Mouse (Mus musculus): ENCODE measurements around the gene Rcan1. TPM values are rescaled to one million over a fixed set of nuclear protein-coding genes. Genes with fewer than 3 reads are reported as not detected.
A peak's percentile ranks its signal among the peaks of the same experiment; 100 is the strongest.

The Rcan1 gene
- polyA plus RNA-seq, 1 experiment from 2014 or later: 19.6 TPM

GRCm38 (mm10) chr16:92461412-92461811 lies 9.3 kb downstream of the Rcan1 start:
- no peak for ATAC-seq (ENCODE audit: insufficient read depth, low FRiP score)
- no peak overlapping the region for H3K9ac ChIP-seq (ENCODE audit: low read length)
- no peaks in the 10 kb centered on the region for H3K36me3 ChIP-seq (ENCODE audit: control insufficient read depth, insufficient read depth, low read length)
- no peak overlapping the region for H3K4me3 ChIP-seq (replicated peaks; ENCODE audit: low read length)
- 62% methylated on average over 6 of the region's 6 CpGs for WGBS
- no peak overlapping the region for H3K4me2 ChIP-seq (ENCODE audit: low read depth, low read length)
- H3K9me3 ChIP-seq (replicated peaks; ENCODE audit: control insufficient read depth, low read length): no peaks in the 10 kb centered on the region
- H3K27ac ChIP-seq (ENCODE audit: low read length): no peak overlapping the region
- peaks cover 18% of the 10 kb centered on the region for H3K4me1 ChIP-seq (ENCODE audit: control insufficient read depth, insufficient read depth, low read length)
- no peaks in the 10 kb centered on the region for H3K27me3 ChIP-seq (ENCODE audit: control insufficient read depth, insufficient read depth, low read length)

DNA sequence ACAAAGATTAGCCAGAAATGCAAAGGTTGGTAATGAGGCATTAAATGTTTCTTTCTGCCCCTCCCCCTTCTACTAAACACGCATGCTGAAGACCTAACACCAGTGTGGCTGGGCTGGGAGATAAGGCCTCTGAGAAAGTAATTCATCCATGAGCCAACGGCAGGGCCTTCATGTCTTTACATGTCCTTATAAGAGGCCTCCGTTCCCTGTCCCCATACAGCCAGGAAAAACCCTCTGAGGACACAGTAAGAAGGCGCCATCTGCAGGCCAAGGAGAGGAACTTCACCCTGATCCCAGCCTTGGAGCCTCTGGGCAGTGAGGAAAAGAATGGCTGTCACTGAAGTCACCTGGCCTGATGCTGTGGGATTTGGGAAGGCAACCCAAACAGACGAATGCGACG lies 13.1 kb downstream of the Rcan1 start:
- Histone ChIP-seq H3K4me2 (ENCODE audit: low read depth, low read length) (no peak overlapping the region), H3K9me3 (replicated peaks; ENCODE audit: control insufficient read depth, low read length) (no peaks in the 10 kb centered on the region), H3K4me1 (ENCODE audit: control insufficient read depth, insufficient read depth, low read length) (no peaks in the 10 kb centered on the region), H3K27me3 (ENCODE audit: control insufficient read depth, insufficient read depth, low read length) (no peaks in the 10 kb centered on the region), H3K27ac (ENCODE audit: low read length) (no peak overlapping the region), H3K4me3 (replicated peaks; ENCODE audit: low read length) (no peak overlapping the region), H3K36me3 (ENCODE audit: control insufficient read depth, insufficient read depth, low read length) (no peaks in the 10 kb centered on the region), H3K9ac (ENCODE audit: low read length) (no peak overlapping the region)
- peak; percentile 36; the same call in 1 of the 2 replicates for ATAC-seq (ENCODE audit: insufficient read depth, low FRiP score)
- WGBS: 26% methylated on average over 7 of the region's 7 CpGs

- Histone ChIP-seq H3K4me3 (replicated peaks; ENCODE audit: low read length) (no peak overlapping the region), H3K27ac (ENCODE audit: low read length) (no peak overlapping the region)
Measured at GRCm38 (mm10) chr16:92455969-92456368, 14.7 kb downstream of the Rcan1 start.

GRCm38 (mm10) chr16:92455488-92455887 lies 15.2 kb downstream of the Rcan1 start:
- WGBS: 69% methylated on average over 8 of the region's 8 CpGs
- no peaks in the 10 kb centered on the region; the same call in 1 of the 2 replicates for H3K36me3 ChIP-seq (ENCODE audit: control insufficient read depth, insufficient read depth, low read length)

More at GRCm38 (mm10) chr16:92455969-92456368, 14.7 kb downstream of the Rcan1 start:
- Histone ChIP-seq H3K9me3 (replicated peaks; ENCODE audit: control insufficient read depth, low read length) (no peaks in the 10 kb centered on the region), H3K9ac (ENCODE audit: low read length) (no peak overlapping the region), H3K27me3 (ENCODE audit: control insufficient read depth, insufficient read depth, low read length) (no peaks in the 10 kb centered on the region), H3K4me1 (ENCODE audit: control insufficient read depth, insufficient read depth, low read length) (no peaks in the 10 kb centered on the region), H3K36me3 (ENCODE audit: control insufficient read depth, insufficient read depth, low read length) (no peaks in the 10 kb centered on the region; the same call in 1 of the 2 replicates), H3K4me2 (ENCODE audit: low read depth, low read length) (no peak overlapping the region)
- WGBS: 81% methylated on average over 5 of the region's 5 CpGs
- ATAC-seq (ENCODE audit: insufficient read depth, low FRiP score): no peak

GRCm38 (mm10) chr16:92454495-92454894 lies 16.2 kb downstream of the Rcan1 start:
- H3K9me3 ChIP-seq (replicated peaks; ENCODE audit: control insufficient read depth, low read length): no peaks in the 10 kb centered on the region
- H3K4me1 ChIP-seq (ENCODE audit: control insufficient read depth, insufficient read depth, low read length): no peaks in the 10 kb centered on the region
- H3K36me3 ChIP-seq (ENCODE audit: control insufficient read depth, insufficient read depth, low read length): no peaks in the 10 kb centered on the region; the same call in 1 of the 2 replicates
- no peak overlapping the region for H3K4me3 ChIP-seq (replicated peaks; ENCODE audit: low read length)
- no peak overlapping the region for H3K9ac ChIP-seq (ENCODE audit: low read length)
- ATAC-seq (ENCODE audit: insufficient read depth, low FRiP score): no peak
- no peak overlapping the region for H3K27ac ChIP-seq (ENCODE audit: low read length)
- H3K27me3 ChIP-seq (ENCODE audit: control insufficient read depth, insufficient read depth, low read length): no peaks in the 10 kb centered on the region
- H3K4me2 ChIP-seq (ENCODE audit: low read depth, low read length): peak overlapping the region; percentile 1; the same call in 1 of the 2 replicates
- 59% methylated on average over 18 of the region's 18 CpGs for WGBS

More at GRCm38 (mm10) chr16:92455488-92455887, 15.2 kb downstream of the Rcan1 start:
- H3K4me3 ChIP-seq (replicated peaks; ENCODE audit: low read length): no peak overlapping the region
- H3K9ac ChIP-seq (ENCODE audit: low read length): no peak overlapping the region
- H3K4me2 ChIP-seq (ENCODE audit: low read depth, low read length): no peak overlapping the region
- no peaks in the 10 kb centered on the region for H3K4me1 ChIP-seq (ENCODE audit: control insufficient read depth, insufficient read depth, low read length)
- no peaks in the 10 kb centered on the region for H3K27me3 ChIP-seq (ENCODE audit: control insufficient read depth, insufficient read depth, low read length)
- no peak overlapping the region for H3K27ac ChIP-seq (ENCODE audit: low read length)
- ATAC-seq (ENCODE audit: insufficient read depth, low FRiP score): no peak
- no peaks in the 10 kb centered on the region for H3K9me3 ChIP-seq (replicated peaks; ENCODE audit: control insufficient read depth, low read length)

DNA sequence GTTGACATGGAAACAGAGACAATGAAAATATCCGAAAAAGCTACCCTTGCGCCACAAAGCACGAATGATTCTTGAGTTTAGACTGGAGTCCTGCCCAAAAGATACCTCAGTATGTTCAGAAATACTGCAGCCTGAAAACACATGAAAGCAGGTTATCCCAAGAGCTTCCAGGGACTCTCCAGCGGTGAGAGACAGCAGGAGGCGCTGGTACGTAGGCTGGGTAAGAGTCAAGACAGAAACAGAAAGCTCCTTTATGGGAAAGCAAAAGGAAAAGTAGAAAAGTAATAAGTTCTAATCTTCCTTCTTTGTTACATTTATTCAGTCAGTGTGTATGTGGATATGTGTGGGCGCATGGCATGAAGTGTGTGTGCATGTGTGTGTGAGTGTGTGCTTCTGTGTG lies 16.7 kb downstream of the Rcan1 start:
- Histone ChIP-seq H3K4me3 (replicated peaks; ENCODE audit: low read length) (no peak overlapping the region), H3K27ac (ENCODE audit: low read length) (no peak overlapping the region), H3K9me3 (replicated peaks; ENCODE audit: control insufficient read depth, low read length) (no peaks in the 10 kb centered on the region), H3K27me3 (ENCODE audit: control insufficient read depth, insufficient read depth, low read length) (no peaks in the 10 kb centered on the region), H3K36me3 (ENCODE audit: control insufficient read depth, insufficient read depth, low read length) (no peaks in the 10 kb centered on the region; the same call in 1 of the 2 replicates), H3K4me2 (ENCODE audit: low read depth, low read length) (peak overlapping the region; percentile 1; the same call in 1 of the 2 replicates), H3K9ac (ENCODE audit: low read length) (no peak overlapping the region), H3K4me1 (ENCODE audit: control insufficient read depth, insufficient read depth, low read length) (no peaks in the 10 kb centered on the region)
- ATAC-seq (ENCODE audit: insufficient read depth, low FRiP score): no peak
- WGBS: 89% methylated on average over 7 of the region's 7 CpGs

GRCm38 (mm10) chr16:92452609-92453008 lies 18.1 kb downstream of the Rcan1 start:
- no peaks in the 10 kb centered on the region for H3K27me3 ChIP-seq (ENCODE audit: control insufficient read depth, insufficient read depth, low read length)
- H3K9me3 ChIP-seq (replicated peaks; ENCODE audit: control insufficient read depth, low read length): no peaks in the 10 kb centered on the region
- H3K4me1 ChIP-seq (ENCODE audit: control insufficient read depth, insufficient read depth, low read length): no peaks in the 10 kb centered on the region
- WGBS: 62% methylated on average over 8 of the region's 8 CpGs
- no peak overlapping the region for H3K27ac ChIP-seq (ENCODE audit: low read length)
- H3K36me3 ChIP-seq (ENCODE audit: control insufficient read depth, insufficient read depth, low read length): no peaks in the 10 kb centered on the region; the same call in 1 of the 2 replicates
- no peak overlapping the region for H3K9ac ChIP-seq (ENCODE audit: low read length)
- no peak for ATAC-seq (ENCODE audit: insufficient read depth, low FRiP score)
- no peak overlapping the region for H3K4me3 ChIP-seq (replicated peaks; ENCODE audit: low read length)
- no peak overlapping the region for H3K4me2 ChIP-seq (ENCODE audit: low read depth, low read length)

- H3K27me3 ChIP-seq (ENCODE audit: control insufficient read depth, insufficient read depth, low read length): no peaks in the 10 kb centered on the region
- 89% methylated on average over 17 of the region's 17 CpGs for WGBS
- H3K27ac ChIP-seq (ENCODE audit: low read length): no peak overlapping the region
- H3K9me3 ChIP-seq (replicated peaks; ENCODE audit: control insufficient read depth, low read length): no peaks in the 10 kb centered on the region
- no peak overlapping the region for H3K4me2 ChIP-seq (ENCODE audit: low read depth, low read length)
- no peak overlapping the region for H3K4me3 ChIP-seq (replicated peaks; ENCODE audit: low read length)
- no peak overlapping the region for H3K9ac ChIP-seq (ENCODE audit: low read length)
- ATAC-seq (ENCODE audit: insufficient read depth, low FRiP score): no peak
- no peaks in the 10 kb centered on the region; the same call in 1 of the 2 replicates for H3K36me3 ChIP-seq (ENCODE audit: control insufficient read depth, insufficient read depth, low read length)
- no peaks in the 10 kb centered on the region for H3K4me1 ChIP-seq (ENCODE audit: control insufficient read depth, insufficient read depth, low read length)
Measured at GRCm38 (mm10) chr16:92451516-92452072, 19.1 kb downstream of the Rcan1 start.

DNA sequence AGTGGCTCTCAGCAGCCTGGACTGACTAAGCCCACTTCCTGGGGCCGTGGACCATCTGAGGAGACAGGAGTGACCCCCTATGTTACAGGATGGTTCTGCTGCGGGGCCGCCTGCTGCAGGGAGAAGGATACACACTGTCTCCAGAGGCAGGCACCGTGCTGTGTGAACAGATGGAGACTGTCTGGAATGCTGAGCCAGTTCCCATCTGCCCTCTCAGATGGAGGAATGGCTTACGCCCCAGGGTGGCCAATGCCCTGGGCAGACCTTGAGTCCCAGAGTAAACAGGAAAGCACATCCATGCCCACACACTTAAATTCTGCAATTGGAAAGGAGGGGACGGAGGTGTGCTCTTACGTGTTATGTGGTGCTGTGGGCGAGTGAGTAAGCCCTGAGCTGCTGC lies 20.3 kb downstream of the Rcan1 start:
- H3K4me2 ChIP-seq (ENCODE audit: low read depth, low read length): no peak overlapping the region
- H3K9me3 ChIP-seq (replicated peaks; ENCODE audit: control insufficient read depth, low read length): no peaks in the 10 kb centered on the region
- H3K4me1 ChIP-seq (ENCODE audit: control insufficient read depth, insufficient read depth, low read length): no peaks in the 10 kb centered on the region
- no peak overlapping the region for H3K27ac ChIP-seq (ENCODE audit: low read length)
- no peaks in the 10 kb centered on the region for H3K27me3 ChIP-seq (ENCODE audit: control insufficient read depth, insufficient read depth, low read length)
- no peaks in the 10 kb centered on the region; the same call in 1 of the 2 replicates for H3K36me3 ChIP-seq (ENCODE audit: control insufficient read depth, insufficient read depth, low read length)
- H3K9ac ChIP-seq (ENCODE audit: low read length): no peak overlapping the region
- no peak for ATAC-seq (ENCODE audit: insufficient read depth, low FRiP score)
- H3K4me3 ChIP-seq (replicated peaks; ENCODE audit: low read length): no peak overlapping the region
- WGBS: 88% methylated on average over 8 of the region's 8 CpGs

All from stomach, embryonic 16.5 days (tissue).